Mouse (Mus musculus): ENCODE data around the gene Dus2. TPM values are rescaled to one million over a fixed set of nuclear protein-coding genes. Genes with fewer than 3 reads are reported as not detected.
"Not testable (repeated sequence)": the region's sequence is repeated elsewhere in the genome, so short reads cannot be mapped to it uniquely, and the experiment has no call there.

The Dus2 gene
- total and polyA plus RNA-seq, 3 experiments, result 7.8 to 9.4 (median 9.1) TPM

- Histone ChIP-seq H3K4me3 (no peak overlapping the region), H3K36me3 (ENCODE audit: control insufficient read depth, insufficient read depth, low read length) (no peaks in the 10 kb centered on the region), H3K4me1 (ENCODE audit: control insufficient read depth, insufficient read depth, low read length) (no peaks in the 10 kb centered on the region), H3K9ac (ENCODE audit: low read depth, low read length) (no peak overlapping the region), H3K27me3 (ENCODE audit: control insufficient read depth, insufficient read depth, low read length) (no peaks in the 10 kb centered on the region), H3K27ac (no peak overlapping the region), H3K79me2 (replicated peaks; ENCODE audit: control insufficient read depth, insufficient read depth, low read length) (no peaks in the 10 kb centered on the region)
- no peak for DNase-seq
- 68% methylated on average over 7 of the region's 7 CpGs for WGBS
- intact Hi-C loops (cut with DNase I), result no loop called here
- TF ChIP-seq EP300 (IDR thresholded peaks at IDR 0.05; ENCODE audit: insufficient read depth, low read depth, low read length) (no peak), CTCF (IDR thresholded peaks at IDR 0.05) (no peak), POLR2A (IDR thresholded peaks at IDR 0.05; ENCODE audit: insufficient read depth, low read depth, low read length) (no peak)
Observed at GRCm38 (mm10) chr8:105975363-105975762, 15.8 kb upstream of the Dus2 start.

GRCm38 (mm10) chr8:105979325-105979724, 11.8 kb upstream of the Dus2 start, which contains the start of gene Dpep3:
TSS of gene Dpep3 (minus strand) at chr8:105979429.
- Histone ChIP-seq H3K36me3 (ENCODE audit: control insufficient read depth, insufficient read depth, low read length) (no peaks in the 10 kb centered on the region), H3K79me2 (replicated peaks; ENCODE audit: control insufficient read depth, insufficient read depth, low read length) (no peaks in the 10 kb centered on the region), H3K4me3 (no peak within 1 kb of the TSS), H3K27ac (no peak within 1 kb of the TSS), H3K9ac (ENCODE audit: low read depth, low read length) (no peak within 1 kb of the TSS), H3K4me1 (ENCODE audit: control insufficient read depth, insufficient read depth, low read length) (no peaks in the 10 kb centered on the region), H3K27me3 (ENCODE audit: control insufficient read depth, insufficient read depth, low read length) (no peaks in the 10 kb centered on the region)
- 90% methylated on average over 15 of the region's 15 CpGs for WGBS
- 0 out of 2 replicates have a peak, but pooled peaks have one; percentile 11 for TF ChIP-seq CTCF (IDR thresholded peaks at IDR 0.05)
- TF ChIP-seq POLR2A (IDR thresholded peaks at IDR 0.05; ENCODE audit: insufficient read depth, low read depth, low read length), result no peak
- no peak for DNase-seq
- intact Hi-C loops (cut with DNase I), result no loop called here

- no peak for DNase-seq
- Histone ChIP-seq H3K4me1 (ENCODE audit: control insufficient read depth, insufficient read depth, low read length) (no peaks in the 10 kb centered on the region), H3K4me3 (no peak overlapping the region), H3K9ac (ENCODE audit: low read depth, low read length) (no peak overlapping the region), H3K36me3 (ENCODE audit: control insufficient read depth, insufficient read depth, low read length) (no peaks in the 10 kb centered on the region), H3K27me3 (ENCODE audit: control insufficient read depth, insufficient read depth, low read length) (no peaks in the 10 kb centered on the region), H3K79me2 (replicated peaks; ENCODE audit: control insufficient read depth, insufficient read depth, low read length) (no peaks in the 10 kb centered on the region), H3K27ac (no peak overlapping the region)
- TF ChIP-seq EP300 (IDR thresholded peaks at IDR 0.05; ENCODE audit: insufficient read depth, low read depth, low read length) (no peak), CTCF (IDR thresholded peaks at IDR 0.05) (peak; percentile 45)
- 92% methylated on average over 1 of the region's 1 CpGs for WGBS
- intact Hi-C loops (cut with DNase I), result no loop called here
Observed at GRCm38 (mm10) chr8:105981146-105981545, 10.0 kb upstream of the Dus2 start.

GRCm38 (mm10) chr8:105983406-105983805, 7.7 kb upstream of the Dus2 start:
- H3K4me1 ChIP-seq (ENCODE audit: control insufficient read depth, insufficient read depth, low read length); H3K27me3 ChIP-seq (ENCODE audit: control insufficient read depth, insufficient read depth, low read length); H3K27ac ChIP-seq; H3K79me2 ChIP-seq (replicated peaks; ENCODE audit: control insufficient read depth, insufficient read depth, low read length); DNase-seq; H3K4me3 ChIP-seq; intact Hi-C loops (cut with DNase I); H3K36me3 ChIP-seq (ENCODE audit: control insufficient read depth, insufficient read depth, low read length); H3K9ac ChIP-seq (ENCODE audit: low read depth, low read length): not testable (repeated sequence)
- 70% methylated on average over 11 of the region's 11 CpGs for WGBS

- WGBS, result 79% methylated on average over 11 of the region's 11 CpGs
- no peak overlapping the region for H3K27ac ChIP-seq
- H3K27me3 ChIP-seq (ENCODE audit: control insufficient read depth, insufficient read depth, low read length), result no peaks in the 10 kb centered on the region
- DNase-seq, result no peak
- H3K9ac ChIP-seq (ENCODE audit: low read depth, low read length), result no peak overlapping the region
- no peaks in the 10 kb centered on the region for H3K36me3 ChIP-seq (ENCODE audit: control insufficient read depth, insufficient read depth, low read length)
- intact Hi-C loops (cut with DNase I), result no loop called here
- H3K4me1 ChIP-seq (ENCODE audit: control insufficient read depth, insufficient read depth, low read length), result peaks cover 1% of the 10 kb centered on the region; the same call in 1 of the 2 replicates
- no peak overlapping the region for H3K4me3 ChIP-seq
- TF ChIP-seq EP300 (IDR thresholded peaks at IDR 0.05; ENCODE audit: insufficient read depth, low read depth, low read length), result no peak
- TF ChIP-seq POLR2A (IDR thresholded peaks at IDR 0.05; ENCODE audit: insufficient read depth, low read depth, low read length), result no peak
- TF ChIP-seq CTCF (IDR thresholded peaks at IDR 0.05), result no peak
- no peaks in the 10 kb centered on the region for H3K79me2 ChIP-seq (replicated peaks; ENCODE audit: control insufficient read depth, insufficient read depth, low read length)
Observed at GRCm38 (mm10) chr8:105988546-105988945, 2.6 kb upstream of the Dus2 start.

GRCm38 (mm10) chr8:105991546-105991945, 409 bp downstream of the Dus2 start:
- no peak for DNase-seq

More at GRCm38 (mm10) chr8:105991546-105991945, 409 bp downstream of the Dus2 start:
- intact Hi-C loops (cut with DNase I), result loop anchor here (1.0 to 5.0 kb wide), 3 partner anchors 31 to 126 kb away; no protein-coding TSS in a partner anchor
- no peak overlapping the region for H3K27ac ChIP-seq
- TF ChIP-seq POLR2A (IDR thresholded peaks at IDR 0.05; ENCODE audit: insufficient read depth, low read depth, low read length), result no peak
- no peak for TF ChIP-seq CTCF (IDR thresholded peaks at IDR 0.05)
- no peak for TF ChIP-seq EP300 (IDR thresholded peaks at IDR 0.05; ENCODE audit: insufficient read depth, low read depth, low read length)
- H3K27me3 ChIP-seq (ENCODE audit: control insufficient read depth, insufficient read depth, low read length), result no peaks in the 10 kb centered on the region
- no peaks in the 10 kb centered on the region for H3K79me2 ChIP-seq (replicated peaks; ENCODE audit: control insufficient read depth, insufficient read depth, low read length)
- WGBS, result 75% methylated on average over 2 of the region's 2 CpGs
- H3K36me3 ChIP-seq (ENCODE audit: control insufficient read depth, insufficient read depth, low read length), result no peaks in the 10 kb centered on the region
- peaks cover 1% of the 10 kb centered on the region; the same call in 1 of the 2 replicates for H3K4me1 ChIP-seq (ENCODE audit: control insufficient read depth, insufficient read depth, low read length)
- H3K9ac ChIP-seq (ENCODE audit: low read depth, low read length), result no peak overlapping the region
- H3K4me3 ChIP-seq, result no peak overlapping the region
